Mouse (Mus musculus) naive thymus-derived CD4-positive, alpha-beta T cell, adult 5 months (primary cell): ENCODE measurements around the gene Retnlb. TPM values are rescaled to one million over a fixed set of nuclear protein-coding genes. Genes with fewer than 3 reads are reported as not detected.

Experiments
- polyA plus RNA-seq: library from polyadenylated mRNA; unstranded; fragments of 100-300 nt; shearing (Covaris generic); gene quantifications from one replicate; pipeline ENCODE4 v1.2.1, GENCODE M21; 2017

The Retnlb gene
- not detected for polyA plus RNA-seq

GRCm38 (mm10) chr16:48816695-48817094 is at the start of gene Retnlb:
Gene Retnlb, plus strand, starts transcription at chr16:48816856.

GRCm38 (mm10) chr16:48771971-48772445 is 44.6 kb upstream of the Retnlb start, which contains the start of gene Trat1:
Gene Trat1, minus strand, starts transcription at chr16:48772021.

GRCm38 (mm10) chr16:48842266-48842665 is 25.6 kb downstream of the Retnlb start, which contains the start of gene Retnla:
Gene Retnla, plus strand, starts transcription at chr16:48842551.

Other genes with a start within 250 kb of the Retnlb start
- gene Trat1, start 44.8 kb upstream of the Retnlb start, polyA plus RNA-seq, result 152 TPM
- not detected for gene Retnla, start 25.7 kb downstream of the Retnlb start, polyA plus RNA-seq
- gene Retnlg, start 55.8 kb downstream of the Retnlb start, polyA plus RNA-seq, result not detected
- gene Dzip3, start 177.3 kb downstream of the Retnlb start, polyA plus RNA-seq, result 1.7 TPM
- 2.2 TPM for gene Cip2a, start 177.3 kb downstream of the Retnlb start, polyA plus RNA-seq
- gene Myh15, start 240.6 kb downstream of the Retnlb start, polyA plus RNA-seq, result not detected